Mouse (Mus musculus): Measurements from ENCODE around the gene Ccdc107. TPM values are rescaled to one million over a fixed set of nuclear protein-coding genes. Genes with fewer than 3 reads are reported as not detected.
"Not testable (repeated sequence)": the region's sequence is repeated elsewhere in the genome, so short reads cannot be mapped to it uniquely, and the experiment has no call there.

The Ccdc107 gene
- total RNA-seq, 2 experiments from 2014 or later = 26.0 to 28.3 TPM

DNA sequence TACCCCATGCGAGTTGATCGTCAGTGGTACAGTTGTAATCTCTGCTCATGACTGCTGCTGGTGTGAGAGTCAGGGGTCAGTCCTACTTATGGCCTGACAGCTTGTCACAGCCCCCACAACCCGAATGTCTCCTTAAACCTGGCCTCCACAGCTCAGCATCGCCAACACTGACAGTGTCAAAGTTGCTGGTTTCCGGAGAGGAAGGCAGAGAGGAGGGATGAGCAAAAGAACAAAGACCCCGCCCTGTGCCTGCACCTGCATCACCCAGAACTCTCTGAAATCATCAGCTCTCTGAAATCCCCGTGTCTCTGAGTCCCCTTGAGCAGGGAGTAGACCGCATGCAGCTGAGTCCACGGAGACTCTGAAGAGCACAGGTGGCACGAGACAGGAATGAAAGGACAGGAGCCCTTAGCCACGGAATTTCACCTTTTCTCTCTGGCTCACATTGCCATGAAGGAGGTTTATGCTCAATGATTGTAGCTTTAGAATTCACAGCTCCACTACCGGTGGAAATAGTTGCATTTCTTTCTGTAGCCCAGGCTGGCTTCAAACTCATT is 9.1 kb upstream of the Ccdc107 start, which contains the start of gene Sit1:
Sit1 (minus strand) TSS at position 200 of the 557 bp plus-strand sequence.
- DNase-seq (ENCODE audit: low spot score in 2 of 2) = no peak

DNA sequence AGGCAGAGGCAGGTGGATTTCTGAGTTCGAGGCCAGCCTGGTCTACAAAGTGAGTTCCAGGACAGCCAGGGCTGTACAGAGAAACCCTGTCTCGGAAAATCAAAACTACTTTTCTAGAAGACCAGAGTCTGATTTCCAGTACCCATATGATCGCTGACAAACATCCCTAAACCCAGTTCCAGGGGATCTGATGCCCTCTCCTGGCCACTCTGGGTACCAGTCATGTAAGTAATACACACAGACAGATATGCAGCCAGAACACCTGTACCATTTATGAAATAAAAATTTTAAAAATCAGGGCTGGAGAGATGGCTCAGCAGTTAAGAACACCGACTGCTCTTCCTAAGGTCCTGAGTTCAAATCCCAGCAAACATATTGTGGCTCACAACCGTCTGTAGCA is 7.0 kb upstream of the Ccdc107 start:
- not testable (repeated sequence) for DNase-seq (ENCODE audit: low spot score in 2 of 2)

DNA sequence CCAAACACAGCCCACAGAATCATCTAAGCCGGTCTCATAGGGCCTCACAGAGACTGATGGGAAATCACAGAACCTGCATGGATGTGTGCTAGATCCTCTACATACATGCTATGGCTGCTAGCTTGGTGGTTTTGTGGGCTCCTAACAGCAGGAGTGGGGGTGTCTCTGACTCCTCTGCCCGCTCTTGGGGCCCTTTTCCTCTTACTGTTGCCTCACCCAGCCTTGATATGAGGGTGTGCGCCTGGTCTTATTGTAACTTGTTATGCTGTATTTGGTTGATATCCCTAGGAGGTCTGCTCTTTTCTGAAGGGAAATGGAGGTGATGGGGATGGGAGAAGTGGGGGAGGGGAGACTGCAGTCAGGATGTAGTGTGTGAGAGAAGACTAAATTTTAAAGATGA is 3.1 kb upstream of the Ccdc107 start:
- DNase-seq (ENCODE audit: low spot score in 2 of 2) = no peak

DNA sequence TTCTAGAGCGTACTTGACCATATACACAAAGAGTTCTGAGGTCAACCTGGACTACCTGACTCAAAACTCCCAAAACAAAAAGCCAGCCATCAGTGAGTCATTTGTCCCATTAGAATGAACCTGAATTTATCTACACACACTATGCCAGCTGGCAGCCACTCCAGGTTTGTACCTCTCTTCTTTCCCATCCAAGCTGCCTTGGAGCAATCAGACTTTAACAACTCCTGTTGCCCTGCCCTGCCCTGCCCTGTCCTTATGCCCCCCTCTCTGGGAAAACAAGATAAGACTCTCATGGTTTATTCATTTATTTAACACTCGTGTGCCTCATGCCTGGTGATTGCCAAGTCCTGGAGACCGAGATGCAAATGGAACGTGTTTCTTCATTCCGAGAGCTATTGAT is 1.9 kb upstream of the Ccdc107 start:
- DNase-seq (ENCODE audit: low spot score in 2 of 2) = no peak

DNA sequence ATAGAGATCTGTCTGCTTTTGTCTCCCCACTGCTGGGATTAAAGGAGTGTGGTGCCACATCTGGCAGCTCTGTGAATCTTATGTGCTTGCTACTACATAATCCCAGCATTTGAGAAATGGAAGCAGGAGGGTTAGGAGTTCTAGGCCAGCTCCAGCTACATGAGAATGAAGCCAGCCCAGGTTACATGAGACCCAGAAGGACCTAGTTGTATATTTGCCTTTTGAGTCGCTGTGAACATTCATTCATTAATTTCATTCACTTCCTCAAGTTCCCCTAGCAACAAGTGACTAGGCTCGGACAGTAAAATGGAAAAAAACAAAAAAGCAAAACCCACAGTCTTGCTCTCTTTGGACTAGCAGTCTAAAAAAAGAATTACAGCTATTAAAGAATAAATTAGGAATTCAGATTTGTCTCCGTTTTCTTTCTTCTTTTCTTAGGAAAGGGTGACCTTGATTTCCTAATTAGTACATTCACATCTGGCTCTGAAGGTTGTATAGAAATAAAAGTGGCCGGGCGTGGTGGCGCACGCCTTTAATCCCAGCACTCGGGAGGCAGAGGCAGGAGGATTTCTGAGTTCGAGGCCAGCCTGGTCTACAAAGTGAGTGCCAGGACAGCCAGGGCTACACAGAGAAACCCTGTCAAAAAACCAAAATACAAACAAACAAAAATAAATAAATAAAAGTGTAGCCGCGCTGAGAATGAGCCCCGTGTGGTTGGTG is 439 bp upstream of the Ccdc107 start:
- DNase-seq (ENCODE audit: low spot score in 2 of 2) = no peak

DNA sequence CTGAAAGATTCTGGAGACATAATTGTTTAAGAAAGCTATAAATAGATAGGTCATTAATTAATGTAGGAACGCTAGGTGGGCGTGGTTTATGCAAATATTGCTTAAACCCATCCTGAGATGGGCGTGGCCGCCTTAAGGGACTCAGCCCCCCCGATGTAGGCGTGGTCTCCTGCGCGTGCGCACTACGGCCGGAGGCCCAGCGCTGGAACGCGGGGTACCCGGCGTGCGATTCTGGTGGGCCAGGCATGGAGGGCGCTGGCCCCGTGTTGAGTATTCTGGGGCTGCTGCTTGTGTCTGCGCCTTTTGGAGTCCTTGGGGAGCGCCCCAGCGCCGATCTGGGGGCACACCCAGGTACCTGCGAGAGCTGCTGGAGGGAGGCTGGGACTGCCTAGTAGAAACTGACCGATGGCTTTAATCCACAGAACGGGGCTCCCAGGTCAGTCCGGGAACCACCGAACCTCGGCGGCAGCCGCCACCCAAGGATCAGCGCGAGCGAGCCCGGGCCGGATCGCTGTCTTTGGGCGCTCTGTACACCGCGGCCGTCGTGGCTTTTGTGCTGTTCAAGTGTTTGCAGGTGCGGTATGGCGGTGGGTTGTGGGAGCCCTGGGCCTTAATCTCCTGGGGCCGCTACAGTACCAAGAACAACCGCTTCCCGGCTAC is 616 bp downstream of the Ccdc107 start:
- peak; percentile 97 for DNase-seq (ENCODE audit: low spot score in 2 of 2)

DNA sequence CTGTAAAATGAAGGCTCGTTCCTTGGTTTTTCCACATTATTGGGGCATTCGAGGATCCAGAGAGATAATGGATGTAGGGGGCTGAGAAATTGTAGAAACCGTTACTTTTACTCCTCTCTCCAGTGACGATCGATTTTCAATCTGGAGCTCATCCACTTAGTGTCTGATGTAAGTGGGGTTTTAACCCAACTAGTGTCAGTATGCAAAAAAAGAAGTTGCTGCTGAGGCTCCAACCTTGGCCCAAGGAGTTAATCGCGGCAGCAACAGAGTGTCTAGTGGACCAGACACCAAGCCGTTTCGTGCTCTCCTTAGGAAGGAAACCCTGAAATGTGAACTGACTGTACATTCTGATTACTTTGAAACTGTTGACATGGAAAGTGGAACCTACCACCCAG is 1.1 kb downstream of the Ccdc107 start:
- DNase-seq (ENCODE audit: low spot score in 2 of 2) = no peak

DNA sequence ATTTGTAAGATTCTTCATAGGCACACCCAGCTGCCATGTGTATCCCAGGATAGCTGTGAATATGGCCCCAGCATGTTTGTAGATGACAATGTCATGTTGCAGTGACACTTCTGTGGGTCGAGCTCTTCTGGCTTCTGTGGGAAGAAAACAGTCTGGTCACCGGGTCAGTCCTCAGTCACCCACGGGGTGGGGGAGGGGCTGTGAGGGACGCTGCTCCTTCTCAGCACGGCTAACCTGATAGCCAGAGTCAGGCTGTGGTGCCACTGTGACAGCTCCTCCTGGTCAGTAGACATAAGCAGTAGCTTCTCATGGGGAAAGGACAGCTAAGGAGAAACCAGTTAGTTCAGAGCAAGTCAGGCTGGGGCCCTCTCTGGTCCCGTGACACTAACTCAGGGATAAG is 3.9 kb downstream of the Ccdc107 start:
- DNase-seq (ENCODE audit: low spot score in 2 of 2) = no peak

DNA sequence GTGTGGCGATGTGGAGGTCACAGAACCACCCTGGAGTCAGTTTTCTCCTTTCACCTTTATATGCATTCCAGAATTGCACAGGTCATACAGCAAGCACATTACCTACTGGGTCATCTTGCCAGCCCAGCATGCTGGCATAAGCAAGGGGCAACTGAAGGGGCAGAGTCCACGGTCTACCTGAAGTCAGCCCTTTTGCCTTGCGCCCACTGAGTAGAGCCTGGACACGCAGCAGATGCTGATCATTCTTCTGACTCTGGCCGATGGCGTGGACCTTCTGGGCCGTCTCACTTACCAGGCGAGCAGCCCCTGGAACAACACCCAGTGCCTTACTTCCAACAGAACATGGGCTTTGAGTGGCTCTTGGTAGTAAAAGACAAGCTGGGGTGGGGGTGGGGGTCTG is 4.7 kb downstream of the Ccdc107 start:
- DNase-seq (ENCODE audit: low spot score in 2 of 2) = no peak

DNA sequence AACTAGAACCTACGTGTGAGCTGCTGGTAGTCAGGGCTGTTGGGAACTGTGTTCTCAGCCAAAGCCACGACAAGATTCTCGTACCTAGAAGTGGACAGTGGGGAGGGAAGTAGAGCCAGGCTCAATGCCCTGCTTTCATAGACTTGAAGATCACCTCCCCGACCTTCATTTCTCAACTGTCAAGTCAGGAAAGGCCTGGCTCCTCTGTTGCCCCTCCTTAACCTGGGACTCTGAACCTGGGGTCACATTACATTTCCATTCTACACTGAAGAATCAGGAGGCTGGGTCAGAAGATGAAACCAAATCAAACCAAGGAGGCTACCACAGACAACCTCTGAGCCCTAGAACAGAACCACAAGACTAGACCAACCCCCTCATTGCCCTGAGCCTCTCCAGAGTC is 5.2 kb downstream of the Ccdc107 start:
- no peak for DNase-seq (ENCODE audit: low spot score in 2 of 2)

DNA sequence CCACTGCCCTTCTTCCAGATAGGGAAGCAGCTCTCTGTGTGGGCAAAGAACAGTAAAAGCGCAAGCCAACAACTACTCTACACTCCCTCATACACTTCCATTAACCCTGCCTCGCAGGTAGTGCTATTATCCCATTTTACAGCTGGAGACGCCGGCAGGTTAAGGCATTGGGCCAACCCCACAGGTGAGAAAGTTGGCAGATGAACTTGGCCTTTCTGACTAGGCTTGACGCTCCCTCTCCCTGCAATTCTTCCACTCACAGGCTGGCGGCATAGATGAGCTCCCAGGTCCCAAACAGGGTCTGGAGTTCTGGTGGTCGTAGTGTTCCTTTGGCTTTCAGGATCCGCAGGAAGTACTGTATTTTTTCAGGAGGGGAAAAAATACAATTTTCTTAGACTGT is 6.3 kb downstream of the Ccdc107 start:
- no peak for DNase-seq (ENCODE audit: low spot score in 2 of 2)

DNA sequence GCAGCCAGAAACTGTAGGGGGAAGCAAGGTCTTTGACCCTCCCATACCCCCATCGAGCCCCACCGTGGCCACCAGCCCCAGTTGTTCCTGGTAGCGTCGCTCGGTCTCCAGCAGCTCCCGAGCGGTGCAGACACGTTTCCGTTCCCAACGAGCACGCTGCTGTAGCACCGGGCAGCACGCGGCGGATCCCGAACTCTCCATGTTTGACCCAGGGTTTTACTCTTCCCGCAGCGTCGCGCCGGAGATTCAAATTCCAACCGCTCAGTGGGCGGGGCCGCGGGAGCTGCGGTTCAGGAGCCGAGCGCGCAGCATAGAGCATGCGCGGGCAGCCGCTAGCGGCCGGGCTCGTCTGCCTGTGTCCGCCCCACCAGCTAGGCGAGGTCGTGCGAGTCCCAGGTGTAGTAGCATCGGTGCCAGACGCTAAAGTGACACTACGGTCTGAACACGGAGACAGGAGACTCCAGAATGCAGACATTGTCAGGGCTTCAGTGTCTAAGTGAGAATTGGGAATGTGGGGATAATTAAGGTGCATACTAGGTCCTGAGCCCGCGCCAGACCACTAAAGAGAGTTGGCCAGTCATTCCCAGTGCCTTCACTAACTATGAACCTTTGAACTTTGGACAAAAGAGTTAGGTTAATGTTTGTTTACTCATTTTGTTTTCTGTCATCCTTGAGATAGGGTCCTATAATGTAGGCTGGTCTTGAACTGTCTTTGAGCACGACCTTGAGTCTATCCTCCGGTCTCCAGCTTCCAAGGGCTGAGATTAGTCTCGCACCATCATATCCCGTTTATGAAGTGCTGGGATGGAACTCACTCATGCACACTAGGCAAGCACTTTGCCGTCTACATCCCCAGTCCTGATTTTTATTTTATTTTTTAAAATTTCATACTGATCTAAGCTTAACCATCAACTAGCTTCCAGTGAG is 7.0 kb downstream of the Ccdc107 start, which contains the start of gene Arhgef39:
Arhgef39 (minus strand) TSS at position 289 of the 927 bp plus-strand sequence.
- peak; percentile 56 to 64 for DNase-seq (ENCODE audit: low spot score in 2 of 2)

DNA sequence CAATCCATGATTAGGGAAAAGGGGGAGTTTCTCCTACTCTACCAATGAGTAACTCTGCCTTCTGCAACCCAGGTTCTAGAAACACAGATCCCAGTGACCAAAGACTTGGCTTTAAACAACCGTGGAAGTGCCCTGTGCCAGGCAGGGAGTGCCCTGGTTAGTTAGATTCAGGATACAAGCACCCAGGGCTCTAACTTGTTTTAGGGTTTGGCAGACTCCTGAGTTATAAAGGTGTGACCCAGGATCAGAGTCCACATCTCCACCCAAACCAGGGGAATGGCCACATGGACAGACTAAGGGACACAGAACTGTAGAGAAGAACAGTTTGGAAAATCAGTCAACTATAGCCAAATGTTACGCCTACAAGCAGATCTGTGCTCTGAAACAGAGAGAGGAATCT is 10.3 kb downstream of the Ccdc107 start:
- no peak for DNase-seq (ENCODE audit: low spot score in 2 of 2)

DNA sequence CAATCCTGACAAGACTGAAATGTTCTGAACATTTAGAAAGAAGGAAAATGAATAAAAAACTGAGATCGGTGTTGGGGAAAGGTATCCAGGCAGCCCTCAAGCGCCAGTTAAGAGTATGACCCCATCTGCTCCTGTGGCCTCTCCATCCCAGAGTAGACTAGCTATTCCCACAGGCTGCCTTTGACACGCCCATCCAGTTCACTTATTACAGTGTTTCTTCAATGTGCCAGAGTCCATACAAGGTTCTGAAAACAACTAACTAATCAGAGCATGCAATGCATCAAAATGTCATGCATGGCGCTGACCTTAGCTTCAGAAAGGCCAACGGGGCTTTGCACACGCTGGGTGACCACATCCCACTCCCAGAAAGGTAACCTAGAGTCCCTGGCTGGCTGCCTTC is 10.8 kb downstream of the Ccdc107 start:
- DNase-seq (ENCODE audit: low spot score in 2 of 2) = no peak

DNA sequence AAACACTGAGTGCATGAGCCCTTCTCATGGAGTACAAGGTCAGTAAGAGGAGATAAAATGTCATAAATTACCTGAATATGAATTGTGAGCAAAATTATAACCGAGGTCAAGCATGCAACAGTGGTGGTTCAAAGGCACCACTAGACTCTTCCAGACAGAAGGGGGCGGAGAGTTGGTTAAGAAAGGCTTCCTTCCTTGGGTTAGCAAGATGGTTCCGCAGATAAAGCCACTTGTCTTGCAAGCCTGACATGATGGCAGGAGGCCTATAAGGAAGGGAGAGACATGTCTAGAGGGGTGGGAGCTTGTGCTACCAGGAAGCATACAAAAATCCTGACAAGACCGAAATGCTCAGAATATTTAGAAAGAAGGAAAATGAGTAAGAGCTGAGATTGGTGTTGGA is 11.6 kb downstream of the Ccdc107 start:
- no peak for DNase-seq (ENCODE audit: low spot score in 2 of 2)

DNA sequence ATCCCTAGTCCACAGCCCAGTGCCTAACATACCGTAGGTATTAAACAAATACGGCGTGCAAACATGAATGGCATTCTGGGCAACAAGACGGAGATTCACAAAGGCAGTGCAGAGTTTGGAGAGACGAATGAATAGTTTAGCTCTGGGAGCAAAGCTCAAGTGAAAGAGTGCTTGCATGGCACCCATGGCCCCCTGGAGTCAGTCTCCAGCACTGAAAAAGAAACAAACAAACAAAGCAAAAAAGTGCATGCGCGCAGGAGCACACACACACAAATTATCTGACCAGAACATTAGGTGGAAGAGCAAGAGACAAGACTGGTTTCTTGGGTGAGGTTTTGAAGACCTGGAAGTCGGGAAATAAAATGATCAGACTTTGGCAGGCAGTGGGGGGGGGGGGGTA is 13.4 kb downstream of the Ccdc107 start:
- no peak for DNase-seq (ENCODE audit: low spot score in 2 of 2)

DNA sequence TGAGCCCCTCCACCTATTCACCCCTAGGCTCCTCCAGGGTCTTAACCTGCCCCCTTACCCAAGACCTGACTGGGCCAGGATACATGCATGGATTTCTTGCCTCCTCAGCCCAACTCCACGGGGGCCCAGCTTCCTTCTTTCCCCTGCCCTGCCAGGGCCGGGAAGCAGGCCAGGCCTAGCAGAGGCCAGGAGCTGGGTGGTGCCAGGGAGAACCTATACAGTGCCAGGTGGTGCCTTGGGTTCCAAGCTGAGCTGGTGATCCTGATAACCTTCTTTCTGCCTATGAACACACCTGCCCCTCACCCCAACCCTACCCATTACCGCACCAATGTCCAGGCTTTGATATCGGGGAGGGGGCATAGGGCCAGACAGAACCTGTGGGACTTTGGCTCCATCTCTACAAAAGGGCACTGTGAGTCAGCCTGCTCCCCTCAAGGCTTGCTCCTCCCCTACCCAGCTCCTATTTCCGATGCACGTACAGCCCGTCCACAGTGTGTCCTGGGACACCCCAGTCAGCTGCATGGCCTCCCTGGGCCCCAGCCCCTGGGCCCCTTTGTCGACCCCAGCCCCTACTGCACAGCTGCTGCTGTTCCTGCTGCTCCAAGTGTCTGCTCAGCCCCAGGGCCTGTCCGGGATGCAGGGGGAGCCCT is 14.0 kb downstream of the Ccdc107 start, which contains the start of gene Car9:
Car9 (plus strand) TSS at position 431 of the 650 bp plus-strand sequence.
- DNase-seq (ENCODE audit: low spot score in 2 of 2) = no peak

DNA sequence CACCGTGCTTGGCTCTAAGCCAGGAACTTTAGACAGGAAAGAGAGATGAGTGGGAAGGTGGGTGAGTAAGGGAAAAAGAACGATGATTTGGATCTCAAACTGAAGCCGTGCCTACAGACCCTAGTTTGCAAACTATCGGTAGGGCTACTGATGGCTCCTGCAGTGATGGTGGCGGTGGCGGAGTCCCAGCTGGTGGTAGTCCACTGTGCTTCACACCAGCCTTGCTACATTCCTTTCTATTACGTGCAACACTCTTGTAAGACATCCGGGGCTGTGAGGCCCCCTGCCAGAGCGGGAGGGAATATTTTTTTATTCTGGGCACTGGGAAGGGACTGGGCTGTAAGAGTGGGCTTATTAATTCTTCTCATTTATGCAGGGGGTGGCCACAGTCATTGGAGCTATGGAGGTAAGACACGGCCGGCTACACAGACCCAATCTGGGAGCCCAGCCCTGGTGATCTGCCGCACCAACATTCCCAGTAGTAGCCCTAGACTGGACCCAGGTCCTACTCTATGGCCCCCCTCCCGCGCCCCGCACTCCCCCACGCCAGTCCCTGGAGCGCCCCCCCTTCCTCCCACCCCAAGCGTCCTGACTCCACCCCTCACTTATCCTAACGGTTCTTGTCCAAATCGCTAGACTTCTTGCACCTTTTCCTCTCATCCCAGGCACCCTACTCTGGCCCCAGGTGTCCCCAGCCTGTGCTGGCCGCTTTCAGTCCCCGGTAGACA is 15.4 kb downstream of the Ccdc107 start:
- no peak for DNase-seq (ENCODE audit: low spot score in 2 of 2)

DNA sequence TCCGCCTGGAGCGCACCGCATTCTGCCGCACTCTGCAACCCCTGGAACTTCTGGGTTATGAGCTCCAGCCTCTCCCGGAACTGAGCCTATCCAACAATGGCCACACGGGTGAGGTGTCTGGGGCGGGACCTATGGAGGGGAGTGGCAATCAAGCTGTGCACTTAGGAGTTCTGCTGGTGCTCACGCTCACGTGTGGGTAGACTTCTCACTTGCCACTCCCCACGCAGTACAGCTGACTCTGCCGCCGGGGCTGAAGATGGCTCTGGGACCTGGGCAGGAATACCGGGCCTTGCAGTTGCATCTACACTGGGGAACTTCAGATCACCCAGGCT is 15.9 kb downstream of the Ccdc107 start:
- no peak for DNase-seq (ENCODE audit: low spot score in 2 of 2)

DNA sequence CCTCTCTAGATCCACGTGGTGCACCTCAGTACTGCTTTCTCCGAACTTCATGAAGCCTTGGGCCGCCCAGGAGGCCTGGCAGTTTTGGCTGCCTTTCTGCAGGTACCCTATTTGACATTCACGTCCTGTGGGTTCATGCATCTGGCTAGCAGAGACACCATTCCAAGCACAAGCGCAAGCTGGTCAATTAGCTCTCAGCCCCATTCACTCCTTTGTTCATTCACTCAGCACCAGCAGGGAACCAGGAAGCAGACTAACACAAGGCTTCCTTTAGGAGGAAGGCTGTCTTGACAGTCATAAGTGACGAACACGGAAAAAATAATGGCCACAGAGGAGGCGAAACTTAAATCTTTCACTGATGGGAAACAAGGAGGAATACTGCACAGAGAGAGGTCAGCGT is 16.4 kb downstream of the Ccdc107 start:
- DNase-seq (ENCODE audit: low spot score in 2 of 2) = no peak

Data from layer of hippocampus, postnatal 14 days (tissue).